Mouse (Mus musculus): ENCODE measurements around the gene Rab1a.

Gene Rab1a

GRCm38 (mm10) chr11:20214779-20215178, 13.5 kb downstream of the Rab1a start:
- in situ Hi-C loops (cut with MboI, MseI): loop anchor here (25.0 kb wide), 1 partner anchor 1773 kb away; no protein-coding TSS in a partner anchor

GRCm38 (mm10) chr11:20216415-20216814, 15.2 kb downstream of the Rab1a start:
- in situ Hi-C loops (cut with MboI, MseI): loop anchor here (25.0 kb wide), 1 partner anchor 1771 kb away; no protein-coding TSS in a partner anchor

GRCm38 (mm10) chr11:20217227-20217626, 16.0 kb downstream of the Rab1a start:
- in situ Hi-C loops (cut with MboI, MseI): loop anchor here (25.0 kb wide), 1 partner anchor 1770 kb away; no protein-coding TSS in a partner anchor

- in situ Hi-C loops (cut with MboI, MseI): loop anchor here (25.0 kb wide), 1 partner anchor 1766 kb away; no protein-coding TSS in a partner anchor
Observed at GRCm38 (mm10) chr11:20221671-20222070, 20.4 kb downstream of the Rab1a start.

GRCm38 (mm10) chr11:20224196-20224595, 23.0 kb downstream of the Rab1a start:
- in situ Hi-C loops (cut with MboI, MseI): loop anchor here (25.0 kb wide), 1 partner anchor 1763 kb away; no protein-coding TSS in a partner anchor

- in situ Hi-C loops (cut with MboI, MseI): no loop called here
Observed at GRCm38 (mm10) chr11:20225938-20226337, 24.7 kb downstream of the Rab1a start.

- in situ Hi-C loops (cut with MboI, MseI): no loop called here
Observed at GRCm38 (mm10) chr11:20228666-20229065, 27.4 kb downstream of the Rab1a start.

- in situ Hi-C loops (cut with MboI, MseI): no loop called here
Observed at GRCm38 (mm10) chr11:20229311-20229710, 28.1 kb downstream of the Rab1a start.

- in situ Hi-C loops (cut with MboI, MseI): no loop called here
Observed at GRCm38 (mm10) chr11:20230286-20230685, 29.1 kb downstream of the Rab1a start.

- in situ Hi-C loops (cut with MboI, MseI): no loop called here
Observed at GRCm38 (mm10) chr11:20231128-20231878, 30.1 kb downstream of the Rab1a start.

- in situ Hi-C loops (cut with MboI, MseI): no loop called here
Observed at GRCm38 (mm10) chr11:20232016-20232755, 31.0 kb downstream of the Rab1a start.

- in situ Hi-C loops (cut with MboI, MseI): no loop called here
Observed at GRCm38 (mm10) chr11:20234233-20234632, 33.0 kb downstream of the Rab1a start.

GRCm38 (mm10) chr11:20237018-20237417, 35.8 kb downstream of the Rab1a start:
- in situ Hi-C loops (cut with MboI, MseI): no loop called here

- in situ Hi-C loops (cut with MboI, MseI): no loop called here
Observed at GRCm38 (mm10) chr11:20237976-20238375, 36.7 kb downstream of the Rab1a start.

- in situ Hi-C loops (cut with MboI, MseI): no loop called here
Observed at GRCm38 (mm10) chr11:20239279-20239861, 38.1 kb downstream of the Rab1a start.

- in situ Hi-C loops (cut with MboI, MseI): no loop called here
Observed at GRCm38 (mm10) chr11:20240331-20240730, 39.1 kb downstream of the Rab1a start.

GRCm38 (mm10) chr11:20241311-20241710, 40.1 kb downstream of the Rab1a start:
- in situ Hi-C loops (cut with MboI, MseI): no loop called here

- in situ Hi-C loops (cut with MboI, MseI): no loop called here
Observed at GRCm38 (mm10) chr11:20242366-20243056, 41.3 kb downstream of the Rab1a start.

GRCm38 (mm10) chr11:20243214-20243913, 42.1 kb downstream of the Rab1a start:
- in situ Hi-C loops (cut with MboI, MseI): no loop called here

- in situ Hi-C loops (cut with MboI, MseI): no loop called here
Observed at GRCm38 (mm10) chr11:20244336-20245290, 43.4 kb downstream of the Rab1a start.
